Mouse (Mus musculus) heart, postnatal 4 days (tissue): Measurements from ENCODE around the gene Afdn. TPM values are rescaled to one million over a fixed set of nuclear protein-coding genes. Genes with fewer than 3 reads are reported as not detected.
"Not testable (repeated sequence)": the region's sequence is repeated elsewhere in the genome, so short reads cannot be mapped to it uniquely, and the experiment has no call there.

Source experiments
- DNase-seq: peaks from one replicate; pipeline ENCODE4 v3.0.0; 2021
- total RNA-seq, 2 experiments: library from RNA; stranded (reverse); gene quantifications; 2 replicates each; pipeline ENCODE4 v1.2.3; 2021

Gene Afdn
- total RNA-seq, 2 experiments from 2014 or later: 90.0 to 105 TPM

DNA sequence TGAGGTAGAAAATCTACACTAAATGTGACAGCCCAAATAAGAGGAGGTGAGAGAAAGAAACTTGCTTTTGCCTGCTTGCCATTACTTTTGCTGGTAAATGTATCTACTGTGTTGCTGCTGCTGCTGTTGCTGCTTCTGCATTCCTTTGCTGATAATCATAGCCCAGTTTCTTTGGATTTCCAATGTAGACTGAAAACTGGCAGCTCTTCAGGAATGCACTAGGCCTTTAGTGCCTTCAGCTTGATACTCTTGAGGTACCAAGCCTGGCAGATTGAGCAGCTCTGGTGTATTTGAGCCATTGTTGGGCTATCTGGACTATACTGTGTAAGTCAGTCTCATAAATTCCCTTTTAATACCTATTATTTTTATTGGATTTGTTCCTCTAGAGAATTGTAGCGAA lies 18.5 kb downstream of the Afdn start:
- DNase-seq: no peak

GRCm38 (mm10) chr17:13781948-13782347 lies 21.6 kb downstream of the Afdn start:
- no peak for DNase-seq

DNA sequence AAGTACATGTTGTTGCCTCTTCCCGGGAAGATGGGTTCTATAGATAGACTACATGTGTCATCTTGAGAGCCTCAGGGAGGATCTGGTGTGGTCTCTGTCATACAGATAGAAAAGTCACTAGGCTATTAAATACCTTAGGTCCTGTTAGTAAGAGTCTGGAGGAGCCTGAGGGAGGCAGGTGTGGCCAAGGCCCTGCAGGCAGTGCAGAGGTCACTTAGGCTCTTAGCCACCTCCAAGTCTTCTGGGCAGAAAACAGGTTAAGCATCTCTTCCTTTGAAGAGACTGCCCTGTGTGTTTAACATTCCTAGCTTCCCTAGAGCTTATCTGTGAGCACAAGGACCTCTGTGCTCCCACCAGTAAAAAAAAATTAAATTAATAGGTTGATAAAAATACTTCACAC lies 23.1 kb downstream of the Afdn start:
- DNase-seq: no peak

DNA sequence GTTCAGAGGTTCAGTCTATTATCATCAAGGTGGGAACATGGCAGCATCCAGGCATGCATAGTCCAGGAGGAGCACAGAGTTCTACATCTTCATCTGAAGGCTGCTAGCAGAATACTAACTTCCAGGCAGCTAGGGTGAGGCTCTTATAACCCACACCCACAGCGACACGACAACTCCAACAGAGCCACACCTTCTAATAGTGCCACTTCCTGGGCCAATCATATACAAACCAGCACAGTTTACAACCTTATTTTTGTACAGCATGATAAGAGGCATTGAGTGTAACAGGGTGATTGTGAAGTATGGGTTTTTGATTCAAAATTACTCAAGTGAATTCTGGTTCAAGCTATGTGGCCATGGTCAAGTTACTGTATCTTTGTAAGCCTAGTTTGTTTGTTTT lies 29.7 kb downstream of the Afdn start:
- DNase-seq: not testable (repeated sequence)

GRCm38 (mm10) chr17:13797691-13798090 lies 37.4 kb downstream of the Afdn start:
- DNase-seq: no peak

DNA sequence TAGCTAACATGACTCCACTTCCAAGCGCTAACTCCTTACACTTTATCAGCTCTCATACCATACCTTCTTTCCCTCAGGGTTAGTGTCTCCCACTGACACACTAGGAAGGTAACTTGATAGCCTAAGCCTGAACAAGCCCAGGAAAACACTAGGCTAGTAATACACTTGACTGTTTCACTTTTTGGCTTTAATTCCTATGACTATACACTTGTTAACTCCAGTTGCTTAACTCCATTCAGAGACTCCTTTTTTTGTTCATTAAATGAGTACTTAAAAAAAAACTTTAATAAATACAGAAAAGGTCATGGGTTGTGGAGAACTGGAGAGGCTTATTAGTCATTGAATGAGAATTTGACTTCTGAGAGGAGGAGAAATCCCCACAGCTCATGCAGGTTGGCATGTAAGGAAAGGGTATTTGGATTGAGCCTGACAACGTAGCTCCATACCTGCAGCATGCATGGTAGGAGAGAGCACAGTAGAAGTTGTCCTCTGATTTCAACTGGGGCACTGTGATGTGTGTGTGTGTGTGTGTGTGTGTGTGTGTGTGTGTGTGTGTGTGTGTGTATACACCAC lies 42.6 kb downstream of the Afdn start:
- DNase-seq: no peak

- no peak for DNase-seq
These were observed 45.7 kb downstream of the Afdn start for GRCm38 (mm10) chr17:13806016-13806415.

DNA sequence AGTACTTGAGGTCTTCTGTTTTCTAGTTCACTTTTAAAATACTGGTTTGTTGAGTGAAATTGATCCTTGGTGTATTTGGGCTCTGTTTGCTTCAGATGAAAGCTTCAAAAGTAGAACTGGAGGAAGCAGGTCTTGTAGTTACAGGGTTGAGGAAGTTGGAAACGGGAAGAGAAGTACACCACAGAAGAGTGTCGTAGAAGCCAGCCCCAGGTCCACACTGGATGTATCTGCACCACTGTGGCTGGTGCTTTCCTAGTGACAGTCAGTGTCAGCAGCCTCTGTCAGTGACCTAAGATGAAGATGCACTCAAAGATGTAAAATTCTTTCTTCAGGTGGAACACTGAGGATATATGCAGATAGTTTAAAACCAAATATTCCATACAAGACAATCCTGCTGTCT lies 57.5 kb downstream of the Afdn start:
- no peak for DNase-seq

GRCm38 (mm10) chr17:13819342-13819741 lies 59.0 kb downstream of the Afdn start:
- no peak for DNase-seq

GRCm38 (mm10) chr17:13820676-13821075 lies 60.3 kb downstream of the Afdn start:
- no peak for DNase-seq

GRCm38 (mm10) chr17:13825421-13825820 lies 65.1 kb downstream of the Afdn start:
- no peak for DNase-seq

- DNase-seq: no peak
These were observed 69.9 kb downstream of the Afdn start for GRCm38 (mm10) chr17:13830234-13830633.

GRCm38 (mm10) chr17:13830636-13831341 lies 70.5 kb downstream of the Afdn start:
- peak; percentile 58 for DNase-seq

GRCm38 (mm10) chr17:13835876-13836275 lies 75.5 kb downstream of the Afdn start:
- peak; percentile 14 for DNase-seq

GRCm38 (mm10) chr17:13850175-13850574 lies 89.8 kb downstream of the Afdn start:
- DNase-seq: peak; percentile 30

DNA sequence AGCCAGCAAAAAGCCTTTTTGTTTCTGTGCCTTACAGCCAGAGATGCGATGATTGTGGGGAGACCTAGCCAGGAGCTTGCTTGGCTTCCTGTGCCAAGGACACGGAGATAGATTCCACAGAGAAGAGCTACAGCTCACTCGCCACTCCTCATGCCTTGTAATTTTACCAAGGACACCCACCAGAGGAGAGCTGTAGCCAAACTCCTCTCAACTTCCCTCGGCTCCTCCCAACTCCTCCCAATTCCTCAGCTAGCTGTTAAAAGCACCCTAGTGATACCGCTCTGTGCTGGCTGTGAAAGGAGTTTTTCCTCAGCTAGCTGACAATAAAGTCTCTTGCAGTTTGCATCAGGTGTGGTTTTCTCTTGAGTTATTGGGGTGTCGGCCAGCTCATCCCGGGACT lies 93.5 kb downstream of the Afdn start:
- DNase-seq: not testable (repeated sequence)

- no peak for DNase-seq
These were observed 95.1 kb downstream of the Afdn start for GRCm38 (mm10) chr17:13855396-13855795.

GRCm38 (mm10) chr17:13856429-13857090 lies 96.2 kb downstream of the Afdn start:
- DNase-seq: no peak

GRCm38 (mm10) chr17:13865340-13865739 lies 105.0 kb downstream of the Afdn start:
- DNase-seq: no peak

DNA sequence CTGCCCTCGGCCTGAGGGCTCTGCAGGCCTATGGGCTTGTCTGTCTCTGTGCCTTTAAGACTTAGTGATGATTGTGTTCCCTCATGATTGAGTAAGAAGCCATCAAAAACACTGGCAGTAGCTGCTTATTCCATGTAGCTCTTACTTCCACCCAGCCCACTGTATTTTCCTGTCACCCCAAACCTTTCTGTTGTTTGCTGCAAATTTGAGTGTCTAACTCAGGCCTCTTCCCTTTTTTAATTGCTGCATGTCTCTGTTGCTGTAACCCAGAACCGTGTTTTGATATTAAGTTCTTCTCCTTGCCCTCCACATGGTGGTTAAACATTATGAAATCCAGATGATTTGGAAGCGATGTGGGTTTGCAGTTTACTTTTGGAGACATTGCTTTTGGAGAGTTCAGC lies 106.6 kb downstream of the Afdn start:
- DNase-seq: no peak

- DNase-seq: no peak
These were observed 107.1 kb downstream of the Afdn start for GRCm38 (mm10) chr17:13867475-13867874.

- no peak for DNase-seq
These were observed 109.9 kb downstream of the Afdn start for GRCm38 (mm10) chr17:13870236-13870635.

- peak; percentile 48 for DNase-seq
These were observed 113.9 kb downstream of the Afdn start for GRCm38 (mm10) chr17:13874245-13874644.

DNA sequence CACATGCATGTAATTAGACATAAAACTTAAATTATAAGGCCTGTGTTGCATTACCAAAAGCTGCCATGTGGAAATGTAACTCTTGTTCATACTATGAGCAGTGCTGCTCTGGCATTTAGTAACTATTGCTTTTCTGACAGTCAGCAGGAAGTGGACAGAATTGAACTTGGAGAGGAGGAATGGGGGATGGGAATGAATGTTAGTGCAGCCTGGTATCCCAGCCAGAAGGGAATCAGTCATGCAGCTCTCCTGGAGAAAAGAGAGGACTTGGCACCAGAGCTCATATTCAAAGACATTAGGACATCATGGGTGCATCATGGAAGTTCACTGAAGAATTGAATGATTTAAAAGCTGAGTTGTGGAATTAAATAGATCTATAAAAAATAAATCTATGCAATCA lies 117.1 kb downstream of the Afdn start:
- DNase-seq: no peak
